Mouse (Mus musculus) E14TG2a.4 (cell line): ENCODE measurements around the gene Dqx1.

Source experiments
- CTCF ChIP-seq: conservative IDR thresholded peaks from 2 replicates; pipeline ENCODE4 v1.5.1; 2014; ENCODE audit warnings: low read length
- NANOG ChIP-seq: IDR thresholded peaks from 2 replicates; pipeline ENCODE4 v1.6.1; 2014; ENCODE audit warnings: borderline replicate concordance, low read length, mixed read lengths

DNA sequence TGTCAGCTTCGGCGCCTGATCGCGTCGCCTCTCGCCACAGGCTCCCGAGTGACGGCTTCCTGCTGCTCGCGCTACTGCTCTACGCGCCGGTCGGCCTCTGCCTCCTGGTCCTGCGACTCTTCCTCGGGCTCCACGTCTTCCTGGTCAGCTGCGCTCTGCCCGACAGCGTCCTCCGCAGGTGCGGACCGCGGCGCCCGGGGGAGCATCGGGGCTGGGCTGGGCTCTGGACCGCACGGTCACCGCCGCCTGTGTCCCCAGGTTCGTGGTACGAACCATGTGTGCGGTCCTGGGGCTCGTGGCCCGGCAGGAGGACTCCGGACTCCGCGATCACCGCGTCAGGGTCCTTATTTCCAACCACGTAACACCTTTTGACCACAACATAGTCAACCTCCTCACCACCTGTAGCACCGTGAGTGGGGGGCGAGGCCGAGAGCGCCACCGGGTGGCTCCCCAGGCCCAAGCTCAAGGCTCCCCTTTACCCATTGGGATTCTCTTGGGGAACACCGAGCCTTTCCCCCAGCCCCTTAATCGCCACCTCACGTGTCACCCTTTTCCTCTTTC is 2.7 kb upstream of the Dqx1 start, which contains the start of gene Htra2:
- TF ChIP-seq CTCF (no peak), NANOG (no peak)
